Mouse (Mus musculus) megakaryocyte-erythroid progenitor cell, adult 5-6 weeks (primary cell): ENCODE results near the gene Slc17a8. TPM values are rescaled to one million over a fixed set of nuclear protein-coding genes. Genes with fewer than 3 reads are reported as not detected.

ENCODE experiments used
- ATAC-seq: replicated peaks from 2 replicates; pipeline ENCODE4 v1.8.0; 2016; ENCODE audit warnings: mild to moderate bottlenecking, inconsistent platforms; ENCODE audit not compliant: severe bottlenecking, poor library complexity, low FRiP score, low TSS enrichment
- total RNA-seq, 2 experiments: library from RNA; stranded (forward) in 1 of 2; stranded (reverse) in 1 of 2; fragments of 200-1000, 215-1000 nt in 1 of 2; fragments of >200 nt in 1 of 2; fragmentation: Nextera tagmentation in 1 of 2; gene quantifications; 2 replicates each; pipeline ENCODE4 v1.2.3; 2014 to 2017

Slc17a8 gene
- total RNA-seq, 2 experiments from 2014 or later, result 0.13 TPM; not detected in 1

DNA sequence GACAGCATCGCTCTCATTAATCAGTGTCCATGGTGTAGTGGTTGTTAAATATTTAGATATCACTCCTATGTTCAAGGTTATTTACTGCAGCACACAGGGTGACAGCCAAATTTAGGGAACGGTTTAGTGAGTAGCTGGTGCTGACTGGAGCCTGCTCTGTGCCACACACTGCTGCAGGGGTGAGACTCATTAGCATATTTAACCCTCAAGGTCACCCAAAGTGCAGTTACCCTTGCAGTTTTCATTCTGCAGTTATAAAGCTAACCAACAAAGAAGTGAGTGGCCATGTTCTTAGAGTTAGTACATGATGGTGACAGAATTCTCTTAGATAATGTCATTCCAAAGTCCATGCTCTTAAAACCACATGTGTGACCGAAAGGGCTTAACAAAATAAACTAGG is 78.7 kb downstream of the Slc17a8 start:
- ATAC-seq, result no peak

DNA sequence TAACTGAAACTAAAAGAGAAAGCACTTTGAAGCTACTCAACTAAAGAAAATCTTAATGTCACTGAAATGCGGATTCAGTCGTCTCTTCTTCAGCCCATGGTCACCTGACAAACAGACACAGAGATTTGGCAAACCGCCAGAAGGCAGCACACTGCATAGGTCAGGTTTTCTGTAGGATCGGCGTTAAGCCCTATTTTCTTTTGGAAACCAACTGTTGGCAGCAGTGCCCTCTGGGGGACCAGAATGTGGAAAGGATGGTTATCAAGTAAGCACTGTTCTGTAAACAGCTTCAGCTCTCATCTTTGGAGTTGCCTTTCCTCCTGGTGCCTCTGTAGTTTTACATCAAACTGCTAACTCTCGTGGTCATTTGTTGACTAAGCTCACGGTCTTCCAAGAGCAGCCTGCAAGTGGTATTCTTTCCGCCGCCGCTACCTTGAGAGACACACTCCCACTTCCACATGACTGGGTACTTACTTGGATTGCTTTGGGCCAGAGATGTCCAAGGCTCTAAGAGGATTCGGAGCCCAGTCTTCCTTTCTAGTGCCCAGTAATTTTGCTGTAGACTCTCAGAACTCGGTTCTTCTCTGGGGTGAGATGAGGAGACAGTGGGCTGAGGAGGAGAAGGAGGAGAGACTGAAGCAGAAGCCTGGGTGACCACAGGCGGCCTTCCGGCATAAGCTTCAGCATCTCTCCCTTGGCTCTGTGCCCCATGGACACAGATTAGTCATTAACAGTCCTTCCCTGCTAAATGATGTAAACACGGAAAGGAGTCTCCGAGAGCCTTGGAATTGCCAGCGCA is 87.9 kb downstream of the Slc17a8 start, which contains the start of gene Nr1h4:
Gene Nr1h4, minus strand, starts transcription at position 657 of the 799 bp plus-strand sequence.
- no peak for ATAC-seq

DNA sequence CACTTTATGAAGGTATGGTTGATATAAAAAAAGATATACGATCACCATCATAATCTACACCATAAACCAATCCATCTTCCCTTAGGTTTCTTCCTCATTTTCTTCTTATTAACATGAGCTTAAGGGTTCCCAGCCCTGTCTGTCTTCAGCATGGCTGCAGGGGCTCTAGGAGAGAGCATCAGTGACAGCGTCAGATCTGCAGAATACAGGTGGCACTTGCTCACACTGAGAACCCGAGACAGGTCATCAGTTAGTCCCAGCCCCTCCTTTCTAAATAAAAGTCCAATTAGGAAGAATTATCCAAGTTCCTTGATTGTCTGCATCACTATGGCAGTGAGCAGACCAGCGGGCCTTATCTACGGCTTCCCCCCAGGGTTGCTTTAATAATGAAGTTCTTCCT is 88.6 kb downstream of the Slc17a8 start:
- no peak for ATAC-seq

DNA sequence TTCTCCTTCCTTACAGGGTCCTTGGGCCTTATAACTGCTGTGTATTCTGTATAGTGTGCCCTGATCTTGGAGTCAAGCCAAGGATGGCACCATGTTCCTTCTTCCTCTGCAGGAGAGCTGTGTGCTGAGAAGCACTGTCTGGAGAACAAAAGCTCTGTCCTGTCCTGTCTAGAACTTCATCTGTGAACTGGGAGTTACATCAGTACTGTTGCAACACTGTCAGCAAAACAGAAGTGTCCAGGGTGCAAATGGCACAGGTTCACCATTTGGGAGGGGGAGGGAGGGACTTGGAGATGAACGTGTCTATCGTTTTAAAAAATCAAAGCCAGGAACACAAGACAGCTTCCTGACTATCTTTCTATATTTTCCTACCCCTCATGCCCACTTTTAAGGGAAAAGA is 89.1 kb downstream of the Slc17a8 start:
- ATAC-seq, result no peak

DNA sequence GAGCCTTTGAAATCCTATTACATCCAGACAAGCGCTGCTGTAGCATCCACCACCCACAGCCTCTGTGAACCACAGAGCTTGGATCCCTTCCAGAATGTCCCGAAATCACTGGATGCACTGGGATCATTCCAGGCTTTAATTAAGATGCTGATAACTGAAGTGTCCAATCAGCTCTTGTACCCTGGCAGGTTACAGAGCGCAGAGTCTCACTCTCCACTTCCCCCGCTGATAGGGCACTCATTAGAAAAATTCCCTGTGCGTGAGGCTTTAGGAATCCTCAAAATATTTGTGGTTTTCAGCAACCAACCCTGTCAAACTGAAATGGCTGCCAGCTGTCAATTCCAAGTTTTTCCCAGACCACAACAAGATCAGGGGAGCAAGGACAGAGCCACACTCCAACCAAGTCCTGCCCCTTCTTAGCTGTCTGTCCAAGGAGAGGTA is 89.8 kb downstream of the Slc17a8 start:
- no peak for ATAC-seq

DNA sequence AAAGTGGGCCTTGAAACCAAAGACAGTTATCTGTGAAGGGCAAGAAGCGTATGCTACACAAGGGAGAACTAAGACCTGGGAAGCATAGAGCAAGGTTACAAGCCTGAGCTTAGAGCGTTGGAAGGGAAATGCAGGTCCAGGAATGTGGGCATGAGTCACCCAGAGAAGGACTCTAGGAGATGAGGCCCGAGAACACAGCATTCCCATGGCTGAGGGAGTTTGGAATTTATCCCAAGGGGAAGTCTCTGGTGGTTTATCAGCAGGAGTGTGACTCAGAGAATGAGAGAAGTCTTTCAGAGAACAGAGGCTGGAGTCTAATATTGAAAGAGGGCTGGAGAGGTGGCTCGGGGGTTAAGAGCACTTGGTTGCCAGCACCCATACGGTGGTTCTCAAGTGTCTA is 94.0 kb downstream of the Slc17a8 start:
- no peak for ATAC-seq

DNA sequence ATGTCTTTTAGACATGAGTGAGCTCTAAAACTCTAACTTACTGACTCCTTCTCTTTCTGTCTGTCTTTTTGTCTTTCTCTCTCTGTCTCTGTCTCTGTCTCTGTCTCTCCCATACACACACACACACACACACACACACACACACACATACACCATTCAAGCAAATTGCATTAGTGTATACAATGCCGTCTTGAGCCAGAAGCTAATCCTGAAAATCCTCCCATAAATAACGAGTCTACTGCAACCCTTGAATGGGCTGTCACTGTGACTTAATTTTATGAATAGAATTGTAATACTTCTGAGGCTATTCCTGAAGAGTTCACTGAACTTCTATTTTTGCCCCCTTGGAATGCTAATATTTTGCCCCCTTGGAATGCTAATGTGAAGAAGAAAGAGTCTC is 95.2 kb downstream of the Slc17a8 start:
- no peak for ATAC-seq

Other genes starting within 250 kb of the Slc17a8 start
- 5.3 and 8.5 TPM in 2 replicates for gene Gas2l3, start 177.3 kb downstream of the Slc17a8 start, total RNA-seq (2014; fragmentation: Nextera tagmentation)
- 4.9 and 12.9 TPM in 2 replicates for gene Gas2l3, start 177.3 kb downstream of the Slc17a8 start, total RNA-seq (2017)
- not detected in 2 replicates for gene Nr1h4, start 87.7 kb downstream of the Slc17a8 start, total RNA-seq (2014; fragmentation: Nextera tagmentation)
- not detected in 2 replicates for gene Nr1h4, start 87.7 kb downstream of the Slc17a8 start, total RNA-seq (2017)
- gene Scyl2, start 65.0 kb upstream of the Slc17a8 start, total RNA-seq (2014; fragmentation: Nextera tagmentation), result 34.0 and 50.8 TPM in 2 replicates
- gene Scyl2, start 65.0 kb upstream of the Slc17a8 start, total RNA-seq (2017), result 45.7 and 52.7 TPM in 2 replicates
- gene Actr6, start 111.0 kb upstream of the Slc17a8 start, total RNA-seq (2014; fragmentation: Nextera tagmentation), result 21.0 and 21.7 TPM in 2 replicates
- gene Actr6, start 111.0 kb upstream of the Slc17a8 start, total RNA-seq (2017), result 10.4 and 22.4 TPM in 2 replicates
- gene Uhrf1bp1l, start 123.7 kb upstream of the Slc17a8 start, total RNA-seq (2014; fragmentation: Nextera tagmentation), result 30.8 and 43.8 TPM in 2 replicates
- 23.7 and 44.3 TPM in 2 replicates for gene Uhrf1bp1l, start 123.7 kb upstream of the Slc17a8 start, total RNA-seq (2017)